Mouse (Mus musculus) stomach, embryonic 14.5 days (tissue): ENCODE results near the gene Hist2h3c2. TPM values are rescaled to one million over a fixed set of nuclear protein-coding genes. Genes with fewer than 3 reads are reported as not detected.
"Not testable (repeated sequence)": the region's sequence is repeated elsewhere in the genome, so short reads cannot be mapped to it uniquely, and the experiment has no call there.

Experiments
- ATAC-seq: fragments of 200-750 bp; cut with Nextera tagmentation; 2 replicates; pipeline ENCODE4 v1.8.0; 2017; ENCODE audit warnings: low read depth, moderate TSS enrichment; ENCODE audit not compliant: insufficient number of reproducible peaks, insufficient read depth, low FRiP score
- H3K27ac ChIP-seq: fragments of 300-500 bp; sonication (generic); 2 replicates; pipeline ENCODE4 v1.5.1; 2014; ENCODE audit warnings: mild to moderate bottlenecking, low read length, moderate library complexity, mixed read lengths
- H3K27me3 ChIP-seq: fragments of 300-500 bp; sonication (generic); 2 replicates; pipeline ENCODE4 v1.6.1; 2014; ENCODE audit warnings: low read length, control low read depth, mixed read lengths; ENCODE audit not compliant: control insufficient read depth, insufficient read depth
- H3K36me3 ChIP-seq: fragments of 300-500 bp; sonication (generic); 2 replicates; pipeline ENCODE4 v1.6.1; 2014; ENCODE audit warnings: mild to moderate bottlenecking, control low read depth, low read length, moderate library complexity, mixed read lengths; ENCODE audit not compliant: control insufficient read depth, insufficient read depth
- H3K4me1 ChIP-seq: fragments of 300-500 bp; sonication (generic); 2 replicates; pipeline ENCODE4 v1.6.1; 2014; ENCODE audit warnings: low read length, control low read depth, mixed read lengths; ENCODE audit not compliant: control insufficient read depth, insufficient read depth
- H3K4me2 ChIP-seq: fragments of 300-500 bp; sonication (generic); replicated peaks from 2 replicates; pipeline ENCODE4 v1.6.1; 2014; ENCODE audit warnings: low read depth, low read length, control low read depth
- H3K4me3 ChIP-seq: fragments of 300-500 bp; sonication (generic); 2 replicates; pipeline ENCODE4 v1.5.1; 2014; ENCODE audit warnings: low read depth, low read length, control low read depth
- H3K9ac ChIP-seq: fragments of 300-500 bp; sonication (generic); replicated peaks from 2 replicates; pipeline ENCODE4 v1.6.1; 2014; ENCODE audit warnings: low read depth, mild to moderate bottlenecking, control low read depth, low read length, moderate library complexity, mixed read lengths
- H3K9me3 ChIP-seq: fragments of 300-500 bp; sonication (generic); 2 replicates; pipeline ENCODE4 v1.6.1; 2016; ENCODE audit warnings: low read depth, low read length, control low read depth; ENCODE audit not compliant: control insufficient read depth
- WGBS: fragments of 180-500 bp; shearing (Covaris S2); extraction: QIAGEN DNeasy Blood & Tissue Kit; methylation state at CpG from one replicate; pipeline ENCODE4 v1.1.7; 2014; 5-methylcytosine and 5-hydroxymethylcytosine counted together
- polyA plus RNA-seq: library from polyadenylated mRNA; unstranded; fragments of >200 nt; fragmentation: Nextera tagmentation; extraction: Ambion mirVana; gene quantifications from 2 replicates; pipeline ENCODE4 v1.2.1, GENCODE M21; 2014

Gene Hist2h3c2
- polyA plus RNA-seq, 1 experiment from 2014 or later, result 6.2 TPM

DNA sequence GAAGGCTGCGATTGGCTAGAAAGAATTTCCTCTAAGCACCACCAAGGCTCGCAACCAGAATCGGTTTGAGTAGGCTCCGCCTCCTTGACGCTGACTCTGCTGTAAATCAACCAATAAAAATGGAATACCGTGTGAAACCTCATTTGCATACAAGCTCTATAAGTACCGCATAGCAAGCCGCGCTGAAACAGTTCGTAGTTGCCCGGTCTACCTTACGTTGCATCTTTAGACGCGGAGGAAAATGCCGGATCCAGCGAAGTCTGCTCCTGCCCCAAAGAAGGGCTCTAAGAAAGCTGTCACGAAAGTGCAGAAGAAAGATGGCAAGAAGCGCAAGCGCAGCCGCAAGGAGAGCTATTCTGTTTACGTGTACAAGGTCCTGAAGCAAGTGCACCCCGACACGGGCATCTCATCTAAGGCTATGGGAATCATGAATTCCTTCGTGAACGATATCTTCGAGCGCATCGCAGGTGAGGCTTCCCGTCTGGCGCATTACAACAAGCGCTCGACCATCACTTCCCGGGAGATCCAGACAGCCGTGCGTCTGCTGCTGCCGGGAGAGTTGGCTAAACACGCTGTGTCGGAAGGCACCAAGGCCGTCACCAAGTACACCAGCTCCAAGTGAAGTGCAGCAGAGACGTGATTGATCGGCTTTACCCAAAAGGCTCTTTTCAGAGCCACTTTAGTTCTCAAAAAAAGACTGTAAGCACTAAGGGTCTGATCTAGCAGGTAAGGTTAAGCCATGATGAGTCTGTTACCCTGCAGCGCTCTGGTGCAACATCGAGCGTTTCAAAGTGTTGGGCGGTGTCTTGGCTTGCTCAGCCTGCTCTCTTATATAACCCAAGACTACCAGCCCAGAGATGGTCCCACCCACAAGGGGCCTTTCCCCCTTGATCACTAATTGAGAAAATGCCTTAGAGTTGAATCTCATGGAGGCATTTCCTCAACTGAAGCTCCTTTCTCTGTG, 30.9 kb upstream of the Hist2h3c2 start, which contains the start of gene Hist2h2bb:
Gene Hist2h2bb (plus strand): TSS at position 242 of the 964 bp plus-strand sequence.
- Histone ChIP-seq H3K27me3 (no peaks in the 10 kb centered on the region), H3K4me2 (peak within 1 kb of the TSS; percentile 82), H3K4me3 (peak within 1 kb of the TSS; percentile 47), H3K9ac (peak within 1 kb of the TSS; percentile 61), H3K27ac (peak within 1 kb of the TSS; percentile 95), H3K36me3 (no peaks in the 10 kb centered on the region), H3K4me1 (peaks cover 3% of the 10 kb centered on the region; the same call in 1 of the 2 replicates), H3K9me3 (no peaks in the 10 kb centered on the region)
- WGBS, result under 1% methylated on average over 45 of the region's 45 CpGs
- peak; percentile 96 for ATAC-seq

DNA sequence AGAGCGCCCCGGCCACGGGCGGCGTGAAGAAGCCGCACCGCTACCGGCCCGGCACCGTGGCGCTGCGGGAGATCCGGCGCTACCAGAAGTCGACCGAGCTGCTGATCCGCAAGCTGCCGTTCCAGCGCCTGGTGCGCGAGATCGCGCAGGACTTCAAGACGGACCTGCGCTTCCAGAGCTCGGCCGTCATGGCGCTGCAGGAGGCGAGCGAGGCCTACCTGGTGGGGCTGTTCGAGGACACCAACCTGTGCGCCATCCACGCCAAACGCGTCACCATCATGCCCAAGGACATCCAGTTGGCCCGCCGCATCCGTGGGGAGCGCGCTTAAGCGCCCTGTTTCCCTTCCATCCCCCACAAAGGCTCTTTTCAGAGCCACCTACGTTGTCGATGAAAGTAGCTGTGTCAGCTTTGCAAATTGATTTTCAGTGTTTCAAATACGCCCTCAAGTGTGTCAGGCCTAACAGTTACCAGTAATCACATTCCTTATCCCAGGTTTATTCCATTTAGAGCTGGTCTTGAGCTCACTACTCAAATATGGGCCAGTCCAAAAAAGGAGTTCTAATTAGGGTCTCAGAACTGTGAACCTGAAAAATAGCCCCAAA, 29.9 kb upstream of the Hist2h3c2 start:
- peak overlapping the region; percentile 95 for H3K27ac ChIP-seq
- H3K9me3 ChIP-seq, H3K36me3 ChIP-seq, H3K27me3 ChIP-seq: not testable (repeated sequence)
- H3K4me1 ChIP-seq, result peaks cover 11% of the 10 kb centered on the region
- peak; percentile 26; the same call in 1 of the 2 replicates for ATAC-seq
- under 1% methylated on average over 12 of the region's 44 CpGs for WGBS
- peak overlapping the region; percentile 61; the same call in 1 of the 2 replicates for H3K9ac ChIP-seq
- peak overlapping the region; percentile 47 for H3K4me2 ChIP-seq
- peak overlapping the region; percentile 31 for H3K4me3 ChIP-seq

DNA sequence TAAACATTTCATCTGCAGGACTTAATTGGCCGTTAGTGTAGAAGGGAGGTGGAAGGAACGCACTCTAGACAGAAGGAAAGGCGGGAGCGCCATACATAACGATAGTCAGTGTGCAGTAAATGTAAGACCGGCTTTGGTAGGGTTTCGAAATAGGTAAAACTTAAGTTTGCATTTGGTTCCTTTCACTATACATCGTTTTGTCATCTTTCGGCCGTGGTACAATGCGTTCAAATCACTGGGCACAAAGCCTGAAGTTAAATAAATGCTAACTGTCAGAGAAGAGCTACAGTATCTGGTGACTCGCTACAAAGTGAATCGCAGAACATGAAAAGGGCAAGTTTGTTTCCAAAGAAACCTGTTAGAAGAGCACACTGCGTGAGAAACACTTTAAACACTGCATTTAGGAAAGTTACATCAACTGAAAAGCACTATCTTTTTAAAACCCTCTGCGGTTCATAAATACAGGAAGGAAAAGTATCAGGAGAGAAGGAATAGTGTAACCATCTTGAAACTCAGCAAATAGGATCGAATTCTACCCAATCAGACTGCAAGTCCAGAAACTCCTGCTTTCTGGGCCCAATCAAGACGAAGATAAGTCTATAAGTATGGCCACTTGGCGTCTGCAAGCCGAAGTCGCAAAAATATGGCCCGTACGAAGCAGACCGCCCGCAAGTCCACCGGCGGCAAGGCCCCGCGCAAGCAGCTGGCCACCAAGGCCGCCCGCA, 29.3 kb upstream of the Hist2h3c2 start, which contains the start of gene Hist2h3b:
Gene Hist2h3b (plus strand): TSS at position 604 of the 725 bp plus-strand sequence.
- no peaks in the 10 kb centered on the region for H3K36me3 ChIP-seq
- peak within 1 kb of the TSS; percentile 47 for H3K4me3 ChIP-seq
- H3K9me3 ChIP-seq, result no peaks in the 10 kb centered on the region
- WGBS, result 13% methylated on average over 28 of the region's 30 CpGs
- peak within 1 kb of the TSS; percentile 95 for H3K27ac ChIP-seq
- H3K4me1 ChIP-seq, result peaks cover 11% of the 10 kb centered on the region
- H3K4me2 ChIP-seq, result peak within 1 kb of the TSS; percentile 82
- ATAC-seq, result peak; percentile 75
- peak within 1 kb of the TSS; percentile 61; the same call in 1 of the 2 replicates for H3K9ac ChIP-seq
- H3K27me3 ChIP-seq, result no peaks in the 10 kb centered on the region

DNA sequence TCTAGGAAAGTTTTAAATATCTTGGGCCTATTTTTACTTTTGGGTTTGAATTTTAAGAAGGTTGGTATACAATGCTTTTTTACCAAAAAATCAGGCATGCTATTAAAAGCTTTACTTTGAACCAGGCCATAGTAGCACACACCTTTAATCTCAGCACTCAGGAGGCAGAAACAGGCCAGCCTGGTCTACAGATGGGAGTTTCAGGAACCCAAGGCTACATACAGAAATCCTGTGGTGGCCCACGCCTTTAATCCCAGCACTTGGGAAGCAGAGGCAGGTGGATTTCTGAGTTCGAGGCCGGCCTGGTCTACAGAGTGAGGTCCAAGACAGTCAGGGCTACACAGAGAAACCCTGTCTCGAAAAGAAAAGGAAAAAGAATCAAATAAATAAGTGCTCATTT, 28.6 kb upstream of the Hist2h3c2 start:
- Histone ChIP-seq H3K36me3 (no peaks in the 10 kb centered on the region), H3K9ac (0 out of 2 replicates have a peak overlapping the region, but pooled peaks have one; percentile 25), H3K9me3 (no peaks in the 10 kb centered on the region), H3K4me1 (peaks cover 11% of the 10 kb centered on the region), H3K27ac (peak overlapping the region; percentile 95), H3K27me3 (no peaks in the 10 kb centered on the region), H3K4me3 (no peak overlapping the region), H3K4me2 (peak overlapping the region; percentile 47)
- 68% methylated on average over 4 of the region's 4 CpGs for WGBS
- no peak for ATAC-seq

DNA sequence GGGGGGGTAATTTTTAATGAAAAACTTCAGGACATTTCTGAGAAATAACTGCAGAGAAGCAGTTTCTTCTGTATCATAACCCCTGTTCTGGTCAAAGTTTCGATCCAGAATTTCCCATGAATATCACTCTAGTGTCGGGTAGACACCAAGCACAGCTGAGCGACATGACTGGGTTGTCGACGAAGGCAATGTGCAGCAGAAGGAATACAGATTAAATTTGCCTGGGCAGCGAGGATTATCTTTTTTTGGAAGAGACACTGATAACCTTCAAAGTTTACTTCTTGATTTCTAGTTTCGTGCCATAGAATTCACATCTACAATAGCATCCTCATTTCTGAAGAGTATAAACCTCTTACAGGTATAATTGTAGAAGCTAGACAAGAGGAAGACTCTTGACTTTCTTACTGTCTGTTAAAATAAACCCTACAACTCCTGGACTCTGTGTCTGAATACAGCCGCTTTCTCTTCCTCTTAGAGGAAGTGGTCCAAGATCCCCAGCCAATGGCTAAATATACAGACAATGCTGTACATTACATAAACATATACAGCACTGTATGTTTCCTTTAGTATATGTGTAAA, 27.3 kb upstream of the Hist2h3c2 start:
- Histone ChIP-seq H3K36me3 (no peaks in the 10 kb centered on the region), H3K9me3 (no peaks in the 10 kb centered on the region), H3K27me3 (no peaks in the 10 kb centered on the region), H3K27ac (no peak overlapping the region), H3K4me2 (no peak overlapping the region), H3K4me1 (peaks cover 16% of the 10 kb centered on the region), H3K4me3 (no peak overlapping the region), H3K9ac (no peak overlapping the region)
- WGBS, result 86% methylated on average over 8 of the region's 8 CpGs
- no peak for ATAC-seq

DNA sequence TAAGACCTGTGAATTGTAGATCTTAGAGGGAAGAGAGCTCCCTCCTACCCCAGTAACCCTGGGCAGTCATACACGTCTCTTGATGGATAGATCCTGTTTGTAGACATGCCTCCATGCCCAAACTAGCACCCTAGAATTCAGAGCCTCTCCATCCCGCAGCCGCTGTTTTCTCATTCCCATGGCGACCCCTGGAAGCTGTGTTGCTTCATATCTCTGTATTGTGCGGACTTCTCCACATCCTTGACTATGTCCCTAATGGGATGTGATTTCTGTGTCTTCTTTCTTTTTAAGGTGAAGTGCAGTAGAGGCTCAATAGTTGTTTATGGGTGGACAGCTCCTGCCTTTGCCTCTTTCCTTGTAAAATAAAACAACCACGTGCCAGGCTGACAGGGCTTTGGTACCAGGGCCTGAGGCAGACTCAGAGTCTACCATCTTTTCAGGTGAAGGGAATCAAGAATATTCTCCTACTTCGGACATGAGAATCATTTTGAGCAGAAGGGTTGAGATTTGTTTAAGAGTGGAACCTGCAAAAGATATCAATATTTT, 25.6 kb upstream of the Hist2h3c2 start:
- ATAC-seq, result no peak
- H3K9ac ChIP-seq, result peak overlapping the region; percentile 79; the same call in 1 of the 2 replicates
- no peaks in the 10 kb centered on the region for H3K9me3 ChIP-seq

DNA sequence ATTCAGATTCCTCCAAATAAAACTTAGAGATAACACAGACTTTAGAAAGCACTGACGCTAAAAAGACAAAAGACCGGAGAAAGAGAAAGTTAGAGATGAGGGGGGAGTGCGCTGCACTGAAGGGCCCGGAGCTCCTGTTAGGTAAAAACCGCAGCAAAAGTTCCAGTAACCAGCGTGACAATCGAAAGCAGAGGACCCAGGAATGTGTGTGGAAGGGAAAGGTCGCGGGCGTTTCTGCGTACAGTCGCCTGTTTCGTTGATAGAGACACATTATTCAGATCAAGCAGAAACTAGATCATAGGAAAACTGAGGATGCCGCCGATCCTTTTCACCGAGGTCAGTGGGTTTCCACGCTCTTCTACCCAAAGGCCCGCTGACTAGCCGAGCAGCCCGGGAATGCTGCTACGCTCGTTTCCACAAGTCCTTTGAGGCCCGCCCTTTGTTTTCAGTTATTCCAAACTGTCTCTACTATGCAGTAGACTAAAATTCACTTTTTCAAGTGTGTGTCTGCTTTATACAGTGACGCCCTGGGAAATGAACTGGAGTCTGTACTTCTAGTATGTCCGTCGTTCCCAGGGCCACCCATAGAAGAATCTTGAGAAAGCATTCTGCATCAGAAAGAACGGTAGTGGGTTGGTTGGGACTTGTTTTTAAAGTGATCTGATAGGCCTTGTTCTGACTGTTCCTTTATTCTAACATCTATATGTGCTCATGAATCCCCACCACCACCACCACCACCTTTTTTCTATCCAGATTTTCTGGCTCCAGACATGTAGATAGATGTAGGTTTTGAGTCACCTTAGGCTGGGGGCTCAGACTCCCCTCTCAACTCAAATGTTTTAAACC, 24.9 kb upstream of the Hist2h3c2 start:
- H3K27me3 ChIP-seq, result no peaks in the 10 kb centered on the region
- peak overlapping the region; percentile 79 for H3K4me2 ChIP-seq
- no peak for ATAC-seq
- H3K9me3 ChIP-seq, result no peaks in the 10 kb centered on the region
- H3K9ac ChIP-seq, result peak overlapping the region; percentile 79
- 6% methylated on average over 27 of the region's 27 CpGs for WGBS
- peak overlapping the region; percentile 98 for H3K27ac ChIP-seq
- H3K4me1 ChIP-seq, result peaks cover 16% of the 10 kb centered on the region
- H3K4me3 ChIP-seq, result peak overlapping the region; percentile 58
- no peaks in the 10 kb centered on the region for H3K36me3 ChIP-seq

More for the DNA sequence above, 25.6 kb upstream of the Hist2h3c2 start:
- H3K4me3 ChIP-seq, result peak overlapping the region; percentile 58; the same call in 1 of the 2 replicates
- H3K4me1 ChIP-seq, result peaks cover 16% of the 10 kb centered on the region
- peak overlapping the region; percentile 98 for H3K27ac ChIP-seq
- no peaks in the 10 kb centered on the region for H3K36me3 ChIP-seq
- 71% methylated on average over 7 of the region's 7 CpGs for WGBS
- H3K27me3 ChIP-seq, result no peaks in the 10 kb centered on the region
- peak overlapping the region; percentile 79 for H3K4me2 ChIP-seq
